Mouse (Mus musculus) liver, adult 2 months (tissue): Measurements from ENCODE around the gene Frrs1.

Experiments used
- CTCF ChIP-seq: fragments of 200-500 bp; IDR thresholded peaks from 2 replicates; pipeline ENCODE4 v1.5.1; 2011; ENCODE audit warnings: low read depth, low read length, control low read depth
- POLR2A ChIP-seq: fragments of 200-500 bp; IDR thresholded peaks from 2 replicates; pipeline ENCODE4 v1.6.1; 2011; ENCODE audit warnings: low read length, control low read depth; ENCODE audit not compliant: insufficient read depth; ENCODE audit errors: extremely low read depth

- no peak for TF ChIP-seq POLR2A
- TF ChIP-seq CTCF, result no peak
These were observed 3.4 kb downstream of the Frrs1 start for GRCm38 (mm10) chr3:116862621-116863020.
